Mouse (Mus musculus) monocyte, adult 5-6 weeks (primary cell): Measurements from ENCODE around the gene Cbl. TPM values are rescaled to one million over a fixed set of nuclear protein-coding genes. Genes with fewer than 3 reads are reported as not detected.

Experiments
- total RNA-seq: library from RNA; stranded (forward); fragments of 200-1000, 200-491, 200-594 nt; gene quantifications from 3 replicates; pipeline ENCODE4 v1.2.3, GENCODE M21; 2017

The Cbl gene
- total RNA-seq, 1 experiment from 2014 or later, result 47.1 TPM

Other genes starting within 250 kb of the Cbl start
- gene Thy1, start 190.7 kb downstream of the Cbl start, total RNA-seq, result 14.7 to 67.2 TPM (median 34.3 TPM) in 3 replicates
- 2.1 to 8.6 TPM (median 5.6 TPM) in 3 replicates for gene Usp2, start 167.0 kb downstream of the Cbl start, total RNA-seq
- gene Mfrp, start 132.3 kb downstream of the Cbl start, total RNA-seq, result not detected in 3 replicates
- gene C1qtnf5, start 126.8 kb downstream of the Cbl start, total RNA-seq, result not detected in 3 replicates
- gene Gm49380, start 120.5 kb downstream of the Cbl start, total RNA-seq, result not detected in 3 replicates
- 3.8 to 7.1 TPM (median 5.7 TPM) in 3 replicates for gene Rnf26, start 120.5 kb downstream of the Cbl start, total RNA-seq
- 13.5 to 48.9 TPM (median 15.1 TPM) in 3 replicates for gene Mcam, start 99.6 kb downstream of the Cbl start, total RNA-seq
- not detected in 3 replicates for gene Ccdc153, start 6.6 kb upstream of the Cbl start, total RNA-seq
- gene Pdzd3, start 17.4 kb upstream of the Cbl start, total RNA-seq, result 1.7 TPM in 1 of 3 replicates, not detected in the others
- 14.8 to 15.8 TPM (median 15.3 TPM) in 3 replicates for gene Nlrx1, start 34.5 kb upstream of the Cbl start, total RNA-seq
- gene Abcg4, start 54.6 kb upstream of the Cbl start, total RNA-seq, result not detected in 3 replicates
- 22.9 to 34.0 TPM (median 23.0 TPM) in 3 replicates for gene Hinfp, start 71.6 kb upstream of the Cbl start, total RNA-seq
- 6.0 to 18.9 TPM (median 12.2 TPM) in 3 replicates for gene C2cd2l, start 86.2 kb upstream of the Cbl start, total RNA-seq
- gene Dpagt1, start 92.0 kb upstream of the Cbl start, total RNA-seq, result 1.8 to 5.6 TPM (median 2.3 TPM) in 3 replicates
- gene H2afx, start 100.6 kb upstream of the Cbl start, total RNA-seq, result 8.1 to 12.3 TPM (median 8.6 TPM) in 3 replicates
- gene Hmbs, start 110.2 kb upstream of the Cbl start, total RNA-seq, result 8.2 to 19.1 TPM (median 15.1 TPM) in 3 replicates
- gene Vps11, start 127.6 kb upstream of the Cbl start, total RNA-seq, result 27.4 to 38.1 TPM (median 32.2 TPM) in 3 replicates
- 47.1 to 80.0 TPM (median 54.2 TPM) in 3 replicates for gene Hyou1, start 145.4 kb upstream of the Cbl start, total RNA-seq
- 15.9 to 33.9 TPM (median 22.1 TPM) in 3 replicates for gene Slc37a4, start 162.8 kb upstream of the Cbl start, total RNA-seq
- gene Rps25, start 173.1 kb upstream of the Cbl start, total RNA-seq, result 995 to 1,562 TPM (median 1,501 TPM) in 3 replicates
- gene Trappc4, start 173.6 kb upstream of the Cbl start, total RNA-seq, result 25.9 to 40.8 TPM (median 32.3 TPM) in 3 replicates
- gene Ccdc84, start 184.5 kb upstream of the Cbl start, total RNA-seq, result 25.5 to 38.4 TPM (median 28.7 TPM) in 3 replicates
- not detected in 3 replicates for gene Foxr1, start 207.1 kb upstream of the Cbl start, total RNA-seq
- not detected in 3 replicates for gene Upk2, start 220.9 kb upstream of the Cbl start, total RNA-seq
- gene Bcl9l, start 248.8 kb upstream of the Cbl start, total RNA-seq, result 2.8 to 14.1 TPM (median 2.8 TPM) in 3 replicates